Mouse (Mus musculus) adrenal gland, adult 18-20 months (tissue): ENCODE results near the gene Tmem108. TPM values are rescaled to one million over a fixed set of nuclear protein-coding genes. Genes with fewer than 3 reads are reported as not detected.
"Not testable (repeated sequence)": the region's sequence is repeated elsewhere in the genome, so short reads cannot be mapped to it uniquely, and the experiment has no call there.

Source experiments
- DNase-seq, 2 experiments: peaks; one replicate each; pipeline ENCODE4 v3.0.0; 2021 to 2022; ENCODE audit warnings: low spot score in 2 of 2
- total RNA-seq, 2 experiments: library from RNA; stranded (reverse); gene quantifications; 1 replicate in 1 of 2; 2 replicates in 1 of 2; pipeline ENCODE4 v1.2.3; 2021

The Tmem108 gene
- total RNA-seq, 2 experiments from 2014 or later, result 3.7 TPM

DNA sequence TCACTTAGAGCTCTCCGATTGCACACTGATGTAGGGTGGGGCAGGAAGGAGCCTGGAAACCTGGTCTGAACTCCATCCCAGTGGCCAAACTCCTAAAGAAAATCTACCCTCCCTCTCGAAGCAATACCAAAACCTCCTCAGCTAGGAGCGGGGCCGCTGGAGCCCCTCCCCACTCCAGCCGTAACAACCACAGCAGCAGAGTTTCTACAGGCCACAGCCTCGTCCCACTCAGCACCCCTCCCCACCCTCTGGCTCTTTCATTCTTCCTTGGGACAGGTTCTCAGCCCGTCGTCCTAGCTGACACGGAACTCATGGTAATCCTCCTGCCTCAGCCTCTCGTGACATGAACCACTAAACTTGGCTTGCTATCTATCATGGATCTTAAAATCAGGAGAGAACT is 72.6 kb downstream of the Tmem108 start:
- DNase-seq, result no peak

GRCm38 (mm10) chr9:103687130-103687529 is 74.5 kb downstream of the Tmem108 start:
- DNase-seq, result no peak

DNA sequence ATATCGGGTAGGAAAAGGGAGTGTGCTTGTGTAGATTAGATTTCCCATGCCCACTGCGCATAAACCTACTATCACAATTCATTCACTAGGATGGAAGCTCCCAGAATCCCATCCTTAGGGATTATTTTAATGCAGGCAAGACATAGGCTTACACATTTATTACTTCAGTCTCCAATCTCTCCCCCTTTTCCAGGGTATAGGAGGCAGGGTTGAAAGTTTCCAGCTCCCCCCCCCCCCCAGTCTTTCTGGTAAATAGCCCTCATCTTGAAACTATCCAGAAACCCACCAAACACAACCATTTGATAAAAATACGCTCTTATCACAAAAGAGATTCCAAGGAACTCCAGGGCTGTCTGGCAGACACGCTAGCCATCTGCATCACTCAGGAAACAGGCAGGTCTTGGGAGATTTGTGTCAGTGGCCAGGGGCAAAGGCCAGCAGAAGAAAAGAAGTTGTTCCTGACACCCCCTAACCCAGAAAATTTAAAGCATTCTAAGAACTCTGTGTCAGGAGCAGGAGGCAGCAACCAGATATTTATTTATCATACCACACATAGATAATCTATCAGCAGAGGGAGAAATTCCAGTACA is 79.8 kb downstream of the Tmem108 start:
- no peak for DNase-seq

DNA sequence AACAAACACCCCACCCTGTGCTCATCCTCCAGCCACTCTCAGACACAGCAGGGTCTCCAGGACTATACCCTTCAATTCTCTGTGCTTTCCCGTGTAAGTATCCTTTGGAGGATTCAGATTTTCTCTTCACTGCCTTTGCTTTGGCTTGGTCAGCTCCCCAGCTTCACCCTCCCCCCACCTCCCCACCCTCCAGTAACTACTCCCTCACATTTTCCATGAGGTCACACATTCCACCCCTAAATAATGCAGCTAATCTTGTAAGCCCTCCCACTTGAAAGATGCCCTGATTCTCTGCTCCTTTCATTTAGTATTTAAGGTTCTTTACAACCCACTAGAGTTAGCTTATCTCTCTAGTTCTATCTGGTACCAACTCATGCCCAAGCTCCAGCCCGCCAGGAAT is 82.4 kb downstream of the Tmem108 start:
- no peak for DNase-seq

DNA sequence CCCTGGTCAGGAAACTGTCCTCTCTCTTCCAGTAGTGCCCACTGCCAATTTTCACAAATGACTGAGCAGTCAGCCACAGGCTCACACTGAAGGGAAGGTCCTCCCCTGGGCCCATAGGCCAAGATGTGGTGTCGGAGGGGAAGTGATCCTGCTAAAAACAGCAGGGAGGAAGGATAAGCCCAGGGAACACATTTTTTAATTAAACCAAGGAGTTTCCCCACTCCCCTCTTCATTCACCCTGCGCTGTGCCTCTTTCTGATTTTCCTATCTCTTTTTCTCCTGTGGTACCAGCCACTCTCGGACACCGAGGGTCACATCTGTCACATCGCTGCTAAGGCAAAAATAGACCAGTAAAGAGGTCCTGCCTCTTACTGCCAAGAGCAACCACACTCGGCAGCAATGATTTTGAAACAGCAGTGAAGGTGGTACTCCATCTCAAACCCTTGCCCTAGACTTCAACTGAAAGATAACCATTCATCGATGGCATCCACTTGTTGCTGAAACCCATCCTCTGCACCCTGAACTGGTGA is 83.0 kb downstream of the Tmem108 start:
- no peak for DNase-seq

GRCm38 (mm10) chr9:103677811-103678210 is 83.8 kb downstream of the Tmem108 start:
- DNase-seq, result no peak

DNA sequence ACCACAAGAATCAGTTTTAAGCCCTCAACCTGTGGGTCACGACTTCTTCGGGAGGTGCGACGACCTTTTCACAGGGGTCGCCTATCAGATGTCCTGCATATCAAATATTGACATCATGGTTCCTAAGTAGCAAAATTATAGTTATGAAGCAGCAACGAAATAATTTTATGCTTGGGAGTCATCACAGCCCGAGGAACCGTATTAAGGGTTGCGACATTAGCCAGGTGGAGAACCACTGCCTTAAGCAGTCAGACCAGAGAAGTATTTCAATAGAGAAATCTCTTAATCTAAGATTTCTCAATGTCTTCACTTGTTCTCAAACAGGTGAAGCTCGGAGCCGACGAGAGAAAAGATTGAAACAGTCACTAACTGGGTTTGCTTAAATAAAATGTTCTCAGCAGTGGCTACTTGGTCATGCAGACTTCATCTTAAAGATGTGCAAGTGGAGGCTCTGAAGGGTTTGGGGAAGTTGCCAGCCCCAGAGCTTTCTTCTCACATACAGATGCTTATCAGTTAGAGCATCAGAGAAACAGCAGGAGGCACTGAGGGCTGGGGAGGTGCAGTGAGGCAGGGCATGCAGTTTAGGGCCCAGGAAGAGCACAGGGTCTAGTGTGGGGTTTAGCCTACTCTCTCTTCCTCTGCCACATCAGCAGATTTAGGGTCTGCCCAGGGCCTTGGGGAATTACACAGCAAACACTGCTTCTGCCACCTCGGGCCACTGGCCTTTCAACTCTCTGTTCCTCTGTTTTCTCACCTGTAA is 85.7 kb downstream of the Tmem108 start:
- no peak for DNase-seq

- no peak for DNase-seq
These were observed 88.8 kb downstream of the Tmem108 start for GRCm38 (mm10) chr9:103672881-103673280.

DNA sequence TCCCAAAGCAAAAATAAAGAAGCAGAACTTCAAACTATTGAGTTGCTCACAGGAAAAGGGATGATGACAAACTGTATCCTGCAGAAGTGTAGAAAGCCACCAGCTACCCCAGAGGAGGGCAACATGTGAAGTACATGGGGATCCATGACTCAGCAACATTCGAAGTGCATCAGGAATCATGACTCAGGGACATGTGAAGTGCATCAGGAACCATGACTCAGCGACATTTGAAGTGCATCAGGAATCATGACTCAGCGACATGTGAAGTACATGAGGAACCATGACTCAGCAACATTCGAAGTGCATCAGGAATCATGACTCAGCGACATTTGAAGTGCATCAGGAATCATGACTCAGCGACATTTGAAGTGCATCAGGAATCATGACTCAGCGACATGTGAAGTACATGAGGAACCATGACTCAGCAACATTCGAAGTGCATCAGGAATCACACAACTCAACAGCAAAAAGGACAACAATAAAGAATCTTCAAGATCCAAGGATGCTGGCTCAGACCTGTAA is 91.0 kb downstream of the Tmem108 start:
- DNase-seq, result not testable (repeated sequence)

GRCm38 (mm10) chr9:103668830-103669229 is 92.8 kb downstream of the Tmem108 start:
- no peak for DNase-seq

- DNase-seq, result no peak
These were observed 95.8 kb downstream of the Tmem108 start for GRCm38 (mm10) chr9:103665817-103666216.

DNA sequence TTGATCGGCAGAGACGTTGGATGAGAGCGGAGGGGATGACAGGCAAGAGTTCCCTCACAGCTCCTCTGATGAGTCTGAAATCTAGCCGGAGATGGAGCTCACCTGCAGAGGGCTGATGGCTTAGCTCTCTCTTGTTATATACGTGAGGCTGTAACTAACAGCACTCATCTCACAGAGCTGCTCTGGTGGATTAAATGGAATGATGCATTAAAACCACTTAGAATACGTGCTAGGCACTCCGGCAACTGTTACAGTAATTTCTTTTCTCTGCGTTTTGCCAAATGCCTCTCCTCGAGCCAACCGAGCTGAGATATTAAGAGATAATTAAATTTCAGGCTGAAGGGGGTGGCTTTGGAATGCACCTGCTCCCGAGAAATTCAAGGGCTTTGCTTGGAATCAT is 97.5 kb downstream of the Tmem108 start:
- DNase-seq, result no peak

DNA sequence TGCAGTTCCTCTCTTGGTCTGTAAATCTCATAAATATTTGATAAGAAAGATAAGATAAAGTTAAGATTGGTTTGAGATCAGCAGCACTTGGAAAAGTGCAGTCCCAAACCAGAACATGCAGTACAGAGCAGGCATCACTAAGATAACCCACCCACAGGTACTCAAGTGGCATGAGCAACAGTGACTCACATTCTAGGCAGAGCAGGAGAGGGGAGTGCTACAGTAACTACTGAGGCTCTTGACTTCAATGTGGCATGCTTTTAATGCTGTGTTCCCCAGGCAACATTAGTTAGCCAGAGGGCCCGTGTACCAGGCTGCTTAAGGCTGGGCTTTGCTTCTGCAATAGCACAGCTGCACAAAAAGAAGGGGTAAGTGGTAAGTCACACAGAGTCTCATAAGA is 99.8 kb downstream of the Tmem108 start:
- no peak for DNase-seq

DNA sequence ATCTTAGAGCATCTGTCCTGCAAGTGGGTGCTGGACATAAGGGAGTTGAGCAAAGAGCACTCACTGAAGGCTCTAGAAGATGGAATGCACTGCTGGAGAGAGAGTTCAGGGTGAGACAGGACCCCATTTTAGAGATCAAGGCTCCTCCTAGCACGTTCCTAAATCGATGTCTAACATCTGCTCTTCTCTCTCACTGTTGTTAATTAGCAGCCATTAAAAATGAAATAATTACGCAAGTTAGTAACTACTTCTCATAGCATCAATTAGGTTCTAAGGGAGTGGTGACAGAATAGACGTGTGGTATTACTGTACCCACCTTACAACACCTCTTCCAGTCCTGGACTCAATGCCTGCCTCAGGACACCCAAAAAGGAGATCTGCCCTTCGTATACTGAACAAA is 103.7 kb downstream of the Tmem108 start:
- no peak for DNase-seq

- no peak for DNase-seq
These were observed 104.3 kb downstream of the Tmem108 start for GRCm38 (mm10) chr9:103657183-103657975.

DNA sequence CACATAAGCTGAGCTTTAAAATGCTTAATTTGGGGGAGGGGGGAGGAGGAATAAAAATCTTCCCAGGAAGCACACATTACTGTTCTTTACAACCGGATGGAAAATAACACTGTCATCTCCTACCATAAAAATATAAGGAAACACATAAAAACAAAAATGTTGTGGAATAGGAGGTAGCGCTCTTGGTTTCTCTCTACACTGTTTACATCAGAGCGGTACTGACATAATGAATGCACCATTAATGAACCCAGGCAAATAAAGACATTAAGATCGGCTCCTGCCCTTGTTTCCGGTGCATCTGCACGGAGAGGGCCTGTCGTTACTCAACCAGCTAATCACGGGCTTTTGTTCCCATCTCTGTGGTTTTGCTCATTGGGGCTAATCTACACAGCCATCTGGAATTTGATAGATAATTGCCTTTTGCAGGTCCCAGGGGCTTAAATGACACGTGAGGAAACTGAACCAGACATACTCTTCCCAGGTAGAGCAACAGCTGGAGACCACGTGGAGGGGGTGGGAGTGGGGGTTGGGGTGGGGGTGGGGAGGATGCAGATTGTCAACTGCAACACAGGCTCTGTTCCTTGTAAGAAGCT is 107.5 kb downstream of the Tmem108 start:
- DNase-seq, result no peak

DNA sequence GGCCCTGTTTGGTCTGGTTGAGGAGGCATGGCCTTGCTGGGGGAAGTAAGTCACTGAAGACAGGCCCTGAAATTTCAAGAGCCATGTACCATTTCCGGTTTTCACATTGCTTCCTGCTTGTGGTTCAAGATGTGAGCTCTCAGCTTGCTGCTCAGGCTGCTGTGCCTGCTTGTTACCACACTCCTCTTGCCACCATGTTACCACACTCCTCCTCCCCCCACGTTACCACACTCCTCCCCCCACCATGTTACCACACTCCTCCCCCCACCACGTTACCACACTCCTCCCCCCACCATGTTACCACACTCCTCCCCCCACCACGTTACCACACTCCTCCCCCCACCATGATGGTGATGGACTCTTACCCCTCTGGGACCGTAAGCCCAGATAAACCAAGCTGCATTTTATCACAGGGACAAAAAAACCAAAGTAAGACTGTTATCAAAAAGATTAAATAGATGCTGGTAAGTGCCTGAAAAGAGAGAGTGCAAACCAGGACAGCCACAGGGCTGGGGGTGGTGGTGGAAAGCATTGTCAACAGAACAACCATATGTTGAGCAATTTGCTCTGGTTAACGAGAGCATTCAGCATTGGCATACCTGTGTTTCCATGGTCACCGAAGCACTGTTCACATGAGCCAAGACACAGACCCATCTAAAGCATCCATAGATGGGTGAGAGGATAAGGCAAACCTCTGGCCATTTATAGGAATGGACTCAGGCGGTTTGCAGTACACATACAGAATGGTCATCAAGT is 109.3 kb downstream of the Tmem108 start:
- DNase-seq, result no peak

DNA sequence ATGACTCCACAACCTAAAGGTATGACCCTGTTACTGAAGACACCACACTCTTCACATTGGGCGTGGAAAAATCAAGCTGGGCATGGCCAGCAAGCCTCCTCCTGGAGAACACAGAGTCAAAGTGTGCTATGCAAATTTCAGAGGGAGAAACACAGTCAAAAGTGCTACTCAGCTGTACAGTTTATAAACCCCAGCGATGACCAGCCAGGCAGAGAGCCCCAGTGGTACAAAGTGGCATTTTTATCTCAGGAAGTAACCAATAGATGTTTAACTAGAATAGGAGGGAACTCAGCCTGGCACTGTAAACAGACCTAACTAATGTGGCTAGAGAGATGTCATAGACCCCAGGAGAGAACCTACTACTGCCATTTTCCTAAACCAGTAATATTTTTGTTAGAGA is 115.0 kb downstream of the Tmem108 start:
- no peak for DNase-seq

- no peak for DNase-seq
These were observed 115.9 kb downstream of the Tmem108 start for GRCm38 (mm10) chr9:103645724-103646123.

DNA sequence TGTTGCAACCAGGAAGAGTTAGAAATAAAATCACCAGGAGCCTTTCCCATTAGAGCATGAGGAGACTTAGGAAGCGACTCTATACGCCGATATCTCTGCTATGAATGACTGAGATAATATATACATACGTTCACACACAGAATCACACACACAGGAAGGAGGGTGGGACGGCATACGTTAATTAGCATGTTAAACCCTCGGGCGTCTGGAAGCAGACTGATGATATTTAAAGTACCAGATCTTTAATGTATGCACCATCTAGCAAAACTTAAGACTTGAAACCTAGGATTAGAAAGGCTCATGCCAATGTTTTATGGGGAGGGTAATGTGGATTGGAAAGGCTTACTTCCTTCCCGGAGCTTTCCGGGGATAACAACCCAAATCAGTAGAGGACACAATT is 119.3 kb downstream of the Tmem108 start:
- DNase-seq, result no peak

DNA sequence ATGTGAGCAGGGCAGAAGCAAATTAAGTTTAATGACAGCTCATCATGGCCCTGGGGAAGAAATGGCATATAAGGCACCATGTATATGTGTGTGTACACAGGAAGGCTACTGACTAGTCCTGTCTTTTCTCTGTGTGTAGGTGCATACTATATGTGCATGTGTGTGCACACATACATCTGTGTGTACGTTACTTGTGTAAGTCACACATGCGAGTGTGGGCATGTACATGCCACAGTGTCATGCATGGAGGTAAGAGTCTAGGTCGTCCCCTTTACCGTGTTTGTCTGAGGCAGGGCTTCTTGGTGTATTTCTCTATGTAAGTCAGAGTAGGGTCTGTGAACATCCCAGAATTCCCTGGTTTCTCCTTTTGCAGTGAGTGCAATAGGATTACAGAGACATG is 120.3 kb downstream of the Tmem108 start:
- no peak for DNase-seq
